Mouse (Mus musculus) stomach, embryonic 15.5 days (tissue): Measurements from ENCODE around the gene Ciz1. TPM values are rescaled to one million over a fixed set of nuclear protein-coding genes. Genes with fewer than 3 reads are reported as not detected.

Experiments used
- ATAC-seq: fragments of 200-750 bp; cut with Nextera tagmentation; 2 replicates; pipeline ENCODE4 v1.8.0; 2017; ENCODE audit warnings: low read depth, moderate number of reproducible peaks, moderate TSS enrichment; ENCODE audit not compliant: insufficient read depth, low FRiP score
- H3K27ac ChIP-seq: fragments of 300-500 bp; sonication (generic); 2 replicates; pipeline ENCODE4 v1.5.1; 2015; ENCODE audit warnings: mild to moderate bottlenecking, inconsistent platforms
- H3K27me3 ChIP-seq: fragments of 300-500 bp; sonication (generic); replicated peaks from 2 replicates; pipeline ENCODE4 v1.6.1; 2015; ENCODE audit warnings: inconsistent platforms
- H3K36me3 ChIP-seq: fragments of 300-500 bp; sonication (generic); 2 replicates; pipeline ENCODE4 v1.6.1; 2015; ENCODE audit warnings: inconsistent platforms
- H3K4me1 ChIP-seq: fragments of 300-500 bp; sonication (generic); 2 replicates; pipeline ENCODE4 v1.6.1; 2015; ENCODE audit warnings: inconsistent platforms
- H3K4me2 ChIP-seq: fragments of 300-500 bp; sonication (generic); 2 replicates; pipeline ENCODE4 v1.6.1; 2015; ENCODE audit warnings: mild to moderate bottlenecking, inconsistent platforms
- H3K4me3 ChIP-seq: fragments of 300-500 bp; sonication (generic); replicated peaks from 2 replicates; pipeline ENCODE4 v1.5.1; 2015; ENCODE audit warnings: inconsistent platforms
- H3K9ac ChIP-seq: fragments of 300-500 bp; sonication (generic); 2 replicates; pipeline ENCODE4 v1.6.1; 2015; ENCODE audit warnings: inconsistent platforms
- H3K9me3 ChIP-seq: fragments of 300-500 bp; sonication (generic); 2 replicates; pipeline ENCODE4 v1.6.1; 2016; ENCODE audit warnings: inconsistent platforms
- WGBS: fragments of 180-500 bp; shearing (Covaris S2); methylation state at CpG from one replicate; pipeline ENCODE4 v1.1.7; 2015; 5-methylcytosine and 5-hydroxymethylcytosine counted together
- polyA plus RNA-seq: library from polyadenylated mRNA; unstranded; fragments of >200 nt; fragmentation: Nextera tagmentation; extraction: Ambion mirVana; gene quantifications from 2 replicates; pipeline ENCODE4 v1.2.1, GENCODE M21; 2015

The Ciz1 gene
- polyA plus RNA-seq, 1 experiment from 2014 or later = 33.8 TPM

- Histone ChIP-seq H3K4me3 (peak overlapping the region; percentile 66), H3K27me3 (no peaks in the 10 kb centered on the region), H3K4me1 (peaks cover 24% of the 10 kb centered on the region), H3K9ac (peak overlapping the region; percentile 70), H3K9me3 (no peaks in the 10 kb centered on the region), H3K4me2 (peak overlapping the region; percentile 84), H3K36me3 (peaks cover 12% of the 10 kb centered on the region), H3K27ac (peak overlapping the region; percentile 91)
- peak; percentile 45 for ATAC-seq
- 7% methylated on average over 19 of the region's 19 CpGs for WGBS
Measured at GRCm38 (mm10) chr2:32363376-32364106, 11.4 kb downstream of the Ciz1 start.

- ATAC-seq = no peak
- peaks cover 24% of the 10 kb centered on the region for H3K4me1 ChIP-seq
- no peak overlapping the region; the same call in 1 of the 2 replicates for H3K27ac ChIP-seq
- WGBS = 74% methylated on average over 8 of the region's 8 CpGs
- no peaks in the 10 kb centered on the region for H3K9me3 ChIP-seq
- peak overlapping the region; percentile 66; the same call in 1 of the 2 replicates for H3K4me3 ChIP-seq
- peak overlapping the region; percentile 84 for H3K4me2 ChIP-seq
- H3K9ac ChIP-seq = 0 out of 2 replicates have a peak overlapping the region, but pooled peaks have one; percentile 70
- H3K27me3 ChIP-seq = no peaks in the 10 kb centered on the region
- H3K36me3 ChIP-seq = peaks cover 13% of the 10 kb centered on the region
Measured at GRCm38 (mm10) chr2:32364121-32364520, 12.0 kb downstream of the Ciz1 start.

- Histone ChIP-seq H3K4me2 (no peak overlapping the region), H3K9me3 (no peaks in the 10 kb centered on the region), H3K4me1 (peaks cover 11% of the 10 kb centered on the region), H3K27me3 (no peaks in the 10 kb centered on the region), H3K27ac (no peak overlapping the region), H3K36me3 (peaks cover 41% of the 10 kb centered on the region), H3K4me3 (no peak overlapping the region), H3K9ac (no peak overlapping the region)
- ATAC-seq = no peak
- WGBS = 93% methylated on average over 5 of the region's 5 CpGs
Measured at GRCm38 (mm10) chr2:32367315-32367714, 15.2 kb downstream of the Ciz1 start.

- Histone ChIP-seq H3K4me2 (no peak overlapping the region), H3K9ac (no peak overlapping the region), H3K9me3 (no peaks in the 10 kb centered on the region), H3K4me1 (no peaks in the 10 kb centered on the region), H3K36me3 (peaks cover 87% of the 10 kb centered on the region), H3K27ac (no peak overlapping the region), H3K27me3 (no peaks in the 10 kb centered on the region), H3K4me3 (no peak overlapping the region)
- no peak for ATAC-seq
- 93% methylated on average over 10 of the region's 10 CpGs for WGBS
Measured at GRCm38 (mm10) chr2:32374191-32374590, 22.1 kb downstream of the Ciz1 start.

- H3K9me3 ChIP-seq = no peaks in the 10 kb centered on the region
- no peak overlapping the region for H3K9ac ChIP-seq
- no peak for ATAC-seq
- no peak overlapping the region for H3K4me3 ChIP-seq
- WGBS = 83% methylated on average over 13 of the region's 13 CpGs
- no peaks in the 10 kb centered on the region for H3K4me1 ChIP-seq
- H3K27ac ChIP-seq = no peak overlapping the region
- no peak overlapping the region for H3K4me2 ChIP-seq
- H3K36me3 ChIP-seq = peaks cover 81% of the 10 kb centered on the region
- no peaks in the 10 kb centered on the region for H3K27me3 ChIP-seq
Measured at GRCm38 (mm10) chr2:32375317-32375940, 23.3 kb downstream of the Ciz1 start.

GRCm38 (mm10) chr2:32376963-32377362 lies 24.8 kb downstream of the Ciz1 start:
- Histone ChIP-seq H3K4me1 (peaks cover 5% of the 10 kb centered on the region; the same call in 1 of the 2 replicates), H3K27me3 (no peaks in the 10 kb centered on the region), H3K4me3 (no peak overlapping the region), H3K36me3 (peaks cover 68% of the 10 kb centered on the region), H3K9me3 (no peaks in the 10 kb centered on the region), H3K4me2 (no peak overlapping the region), H3K9ac (no peak overlapping the region), H3K27ac (no peak overlapping the region)
- ATAC-seq = no peak
- 92% methylated on average over 10 of the region's 10 CpGs for WGBS

- 84% methylated on average over 7 of the region's 7 CpGs for WGBS
- H3K27me3 ChIP-seq = no peaks in the 10 kb centered on the region
- H3K4me3 ChIP-seq = no peak overlapping the region
- peaks cover 9% of the 10 kb centered on the region; the same call in 1 of the 2 replicates for H3K4me1 ChIP-seq
- H3K4me2 ChIP-seq = no peak overlapping the region
- no peak overlapping the region for H3K27ac ChIP-seq
- ATAC-seq = no peak
- H3K9me3 ChIP-seq = no peaks in the 10 kb centered on the region
- H3K9ac ChIP-seq = no peak overlapping the region
- peaks cover 47% of the 10 kb centered on the region for H3K36me3 ChIP-seq
Measured at GRCm38 (mm10) chr2:32380001-32380500, 27.9 kb downstream of the Ciz1 start.

GRCm38 (mm10) chr2:32381141-32381774 lies 29.1 kb downstream of the Ciz1 start:
- Histone ChIP-seq H3K4me1 (peaks cover 9% of the 10 kb centered on the region; the same call in 1 of the 2 replicates), H3K36me3 (peaks cover 35% of the 10 kb centered on the region), H3K9me3 (no peaks in the 10 kb centered on the region), H3K27me3 (no peaks in the 10 kb centered on the region), H3K27ac (0 out of 2 replicates have a peak overlapping the region, but pooled peaks have one; percentile 26), H3K9ac (peak overlapping the region; percentile 56), H3K4me2 (peak overlapping the region; percentile 99), H3K4me3 (peak overlapping the region; percentile 74)
- ATAC-seq = peak; percentile 27; the same call in 1 of the 2 replicates
- 1% methylated on average over 27 of the region's 27 CpGs for WGBS

- no peaks in the 10 kb centered on the region for H3K9me3 ChIP-seq
- peaks cover 30% of the 10 kb centered on the region for H3K36me3 ChIP-seq
- peaks cover 9% of the 10 kb centered on the region; the same call in 1 of the 2 replicates for H3K4me1 ChIP-seq
- peak within 1 kb of the TSS; percentile 74 for H3K4me3 ChIP-seq
- peak within 1 kb of the TSS; percentile 99 for H3K4me2 ChIP-seq
- 0 out of 2 replicates have a peak within 1 kb of the TSS, but pooled peaks have one; percentile 26 for H3K27ac ChIP-seq
- under 1% methylated on average over 47 of the region's 47 CpGs for WGBS
- ATAC-seq = peak; percentile 87
- H3K27me3 ChIP-seq = no peaks in the 10 kb centered on the region
- peak within 1 kb of the TSS; percentile 56 for H3K9ac ChIP-seq
Measured at GRCm38 (mm10) chr2:32381775-32382223, 29.7 kb downstream of the Ciz1 start, which contains the start of gene 1110008P14Rik. Gene 1110008P14Rik (minus strand): TSS chr2:32381938.

GRCm38 (mm10) chr2:32382689-32383088 lies 30.6 kb downstream of the Ciz1 start:
- Histone ChIP-seq H3K4me3 (no peak overlapping the region), H3K4me1 (peaks cover 9% of the 10 kb centered on the region; the same call in 1 of the 2 replicates), H3K9me3 (no peaks in the 10 kb centered on the region), H3K9ac (no peak overlapping the region), H3K36me3 (peaks cover 21% of the 10 kb centered on the region), H3K27ac (no peak overlapping the region), H3K27me3 (no peaks in the 10 kb centered on the region), H3K4me2 (no peak overlapping the region)
- 81% methylated on average over 2 of the region's 2 CpGs for WGBS
- ATAC-seq = no peak

GRCm38 (mm10) chr2:32387706-32388490 lies 35.8 kb downstream of the Ciz1 start, which contains the start of gene Lcn2:
Gene Lcn2 (minus strand): TSS chr2:32388252.
- H3K4me3 ChIP-seq = no peak within 1 kb of the TSS
- no peaks in the 10 kb centered on the region for H3K9me3 ChIP-seq
- no peaks in the 10 kb centered on the region for H3K27me3 ChIP-seq
- H3K4me1 ChIP-seq = no peaks in the 10 kb centered on the region
- ATAC-seq = no peak
- H3K27ac ChIP-seq = no peak within 1 kb of the TSS
- no peak within 1 kb of the TSS for H3K9ac ChIP-seq
- WGBS = 62% methylated on average over 5 of the region's 5 CpGs
- H3K36me3 ChIP-seq = no peaks in the 10 kb centered on the region
- no peak within 1 kb of the TSS for H3K4me2 ChIP-seq
